Mouse (Mus musculus): ENCODE measurements around the gene Ddost.

- TF ChIP-seq POLR2A (IDR thresholded peaks at IDR 0.05; ENCODE audit: borderline replicate concordance, insufficient read depth, low read length): no peak
- TF ChIP-seq CTCF (IDR thresholded peaks at IDR 0.05; ENCODE audit: borderline replicate concordance, insufficient read depth, low read depth, low read length): no peak
These were observed 47.3 kb downstream of the Ddost start for GRCm38 (mm10) chr4:138351821-138352220.

All from cerebellum, adult 2 months (tissue).